Mouse (Mus musculus) limb, embryonic 14.5 days (tissue): Measurements from ENCODE around the gene Psat1. TPM values are rescaled to one million over a fixed set of nuclear protein-coding genes. Genes with fewer than 3 reads are reported as not detected.

Experiments
- ATAC-seq: fragments of 200-750 bp; cut with Nextera tagmentation; 2 replicates; pipeline ENCODE4 v1.8.0; 2017; ENCODE audit warnings: low read depth, moderate number of reproducible peaks, moderate TSS enrichment; ENCODE audit not compliant: low FRiP score
- DNase-seq: peaks from one replicate; pipeline ENCODE4 v3.0.0-alpha.2; 2015; ENCODE audit warnings: low spot score
- H3K27ac ChIP-seq: fragments of 300-500 bp; sonication (generic); replicated peaks from 2 replicates; pipeline ENCODE4 v1.5.1; 2014; ENCODE audit warnings: low read depth, mild to moderate bottlenecking, low read length, moderate library complexity, mixed read lengths
- H3K27me3 ChIP-seq: fragments of 300-500 bp; sonication (generic); 2 replicates; pipeline ENCODE4 v1.6.1; 2014; ENCODE audit warnings: low read length, mixed read lengths; ENCODE audit not compliant: control insufficient read depth, insufficient read depth
- H3K36me3 ChIP-seq: fragments of 300-500 bp; sonication (generic); 2 replicates; pipeline ENCODE4 v1.6.1; 2014; ENCODE audit warnings: mild to moderate bottlenecking, low read length, moderate library complexity, mixed read lengths; ENCODE audit not compliant: control insufficient read depth, insufficient read depth
- H3K4me1 ChIP-seq: fragments of 300-500 bp; sonication (generic); 2 replicates; pipeline ENCODE4 v1.6.1; 2014; ENCODE audit warnings: antibody characterized with exemption, low read length, mixed read lengths; ENCODE audit not compliant: control insufficient read depth, insufficient read depth
- H3K4me2 ChIP-seq: fragments of 300-500 bp; sonication (generic); replicated peaks from 2 replicates; pipeline ENCODE4 v1.6.1; 2014; ENCODE audit warnings: low read depth, mild to moderate bottlenecking, low read length, moderate library complexity; ENCODE audit not compliant: severe bottlenecking
- H3K4me3 ChIP-seq: fragments of 300-500 bp; sonication (generic); replicated peaks from 2 replicates; pipeline ENCODE4 v1.5.1; 2014; ENCODE audit warnings: low read length
- H3K9ac ChIP-seq: fragments of 300-500 bp; sonication (generic); 2 replicates; pipeline ENCODE4 v1.6.1; 2014; ENCODE audit warnings: mild to moderate bottlenecking, low read depth, low read length, moderate library complexity; ENCODE audit not compliant: severe bottlenecking
- H3K9me3 ChIP-seq: fragments of 300-500 bp; sonication (generic); 2 replicates; pipeline ENCODE4 v1.6.1; 2016; ENCODE audit warnings: low read length; ENCODE audit not compliant: control insufficient read depth
- POLR2A ChIP-seq: fragments of 200-500 bp; IDR thresholded peaks from 2 replicates; pipeline ENCODE4 v1.8.0; 2012; ENCODE audit warnings: inconsistent platforms, mild to moderate bottlenecking, moderate library complexity, borderline replicate concordance; ENCODE audit not compliant: insufficient read depth, insufficient read length; ENCODE audit errors: extremely low read depth
- WGBS: fragments of 180-500 bp; shearing (Covaris S2); extraction: QIAGEN DNeasy Blood & Tissue Kit; methylation state at CpG from one replicate; pipeline ENCODE4 v1.1.7; 2014; 5-methylcytosine and 5-hydroxymethylcytosine counted together
- polyA plus RNA-seq, 2 experiments: library from polyadenylated mRNA; depleted of rRNA in 1 of 2; stranded (reverse) in 1 of 2; unstranded in 1 of 2; fragments of >200 nt; fragmentation: Nextera tagmentation in 1 of 2; extraction: Ambion mirVana in 1 of 2; gene quantifications; 2 replicates each; pipeline versions ENCODE4 v1.2.1 to v1.2.3; 2012 to 2014

The Psat1 gene
- polyA plus RNA-seq, 2 experiments = 71.5 to 119 TPM

DNA sequence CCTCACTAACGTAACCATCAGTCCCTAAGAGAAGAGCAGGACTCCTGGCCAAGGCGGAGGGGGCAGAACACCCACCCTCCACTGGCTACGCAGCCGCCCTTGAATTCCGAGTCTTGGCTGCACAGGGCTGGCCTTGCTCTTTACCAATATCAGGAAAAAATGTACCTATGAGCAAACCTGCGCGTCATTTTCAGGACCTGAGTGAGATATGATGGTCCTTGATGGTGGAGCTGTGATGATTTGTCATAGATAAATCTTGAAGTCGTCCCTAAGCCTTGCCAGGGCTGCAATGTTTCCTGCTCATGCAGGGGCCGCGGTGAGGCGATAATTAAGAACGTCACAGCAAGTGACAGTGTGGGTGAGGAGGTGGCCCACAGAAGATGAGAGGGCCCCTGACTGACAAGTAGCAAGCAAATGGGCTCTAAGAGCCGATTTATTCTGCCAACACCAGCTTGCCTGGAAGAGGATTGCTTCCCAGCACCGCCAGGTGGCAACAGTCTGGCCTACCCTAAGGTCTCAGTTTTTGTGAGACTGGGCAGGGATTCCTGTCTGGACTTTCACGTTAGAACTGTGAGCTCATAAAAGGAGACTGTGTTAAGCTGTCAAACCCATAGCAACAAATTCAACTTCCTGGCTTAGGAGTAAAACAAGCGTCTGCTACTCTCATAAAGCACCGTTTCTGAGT, 16.0 kb upstream of the Psat1 start:
- Histone ChIP-seq H3K27ac (no peak overlapping the region), H3K36me3 (peaks cover 53% of the 10 kb centered on the region), H3K4me2 (no peak overlapping the region), H3K27me3 (no peaks in the 10 kb centered on the region), H3K9me3 (no peaks in the 10 kb centered on the region), H3K4me3 (no peak overlapping the region), H3K4me1 (no peaks in the 10 kb centered on the region), H3K9ac (no peak overlapping the region)
- ATAC-seq = no peak
- DNase-seq = no peak
- 82% methylated on average over 17 of the region's 17 CpGs for WGBS
- TF ChIP-seq POLR2A = no peak

DNA sequence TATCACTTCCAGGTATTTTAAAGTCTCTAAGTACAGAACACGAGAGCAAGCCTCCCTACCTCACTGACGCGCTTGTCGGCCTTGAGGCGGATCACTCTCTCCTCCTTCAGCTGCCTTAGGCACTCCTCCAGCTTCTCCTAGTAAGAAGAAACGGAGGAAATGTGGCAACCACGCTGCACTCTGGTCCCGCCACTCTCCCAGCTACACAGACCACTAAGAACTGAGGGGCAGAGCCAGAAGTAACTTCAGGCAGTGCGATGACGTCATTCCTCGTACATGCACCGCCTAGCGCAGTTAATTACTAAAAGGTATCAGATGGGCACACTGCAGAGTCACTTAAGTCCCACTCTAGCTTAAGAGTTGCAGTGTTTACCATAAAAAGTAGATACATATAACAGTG, 15.2 kb upstream of the Psat1 start:
- H3K4me2 ChIP-seq = no peak overlapping the region
- DNase-seq (no peak), ATAC-seq (no peak)
- no peak overlapping the region for H3K4me3 ChIP-seq
- H3K9ac ChIP-seq = no peak overlapping the region
- 70% methylated on average over 13 of the region's 13 CpGs for WGBS
- H3K36me3 ChIP-seq = peaks cover 53% of the 10 kb centered on the region
- TF ChIP-seq POLR2A = no peak
- no peaks in the 10 kb centered on the region for H3K9me3 ChIP-seq
- no peak overlapping the region for H3K27ac ChIP-seq
- H3K4me1 ChIP-seq = no peaks in the 10 kb centered on the region
- H3K27me3 ChIP-seq = no peaks in the 10 kb centered on the region

DNA sequence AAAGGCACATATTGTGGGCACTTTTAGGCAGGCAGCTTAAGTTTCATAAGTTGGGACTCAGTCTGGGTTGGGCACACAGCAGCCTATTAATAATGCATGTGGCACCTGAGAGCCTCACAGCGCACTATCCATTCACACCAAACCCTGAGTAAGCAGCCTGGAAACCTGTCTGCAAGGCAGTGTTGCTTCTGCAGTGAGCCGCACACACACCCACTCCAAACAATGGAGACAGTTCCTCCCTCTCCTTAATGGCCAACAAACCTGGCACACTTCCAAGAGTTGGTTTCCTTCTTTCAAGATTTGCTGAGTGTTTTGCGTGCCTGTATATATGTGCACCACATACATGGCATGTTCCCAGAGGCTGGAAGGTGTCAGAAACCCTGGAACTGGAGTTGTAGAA, 3.1 kb upstream of the Psat1 start:
- ATAC-seq (no peak), DNase-seq (no peak)
- Histone ChIP-seq H3K36me3 (peaks cover 6% of the 10 kb centered on the region), H3K27me3 (no peaks in the 10 kb centered on the region), H3K9me3 (no peaks in the 10 kb centered on the region), H3K4me2 (no peak overlapping the region), H3K27ac (no peak overlapping the region), H3K4me1 (no peaks in the 10 kb centered on the region), H3K9ac (no peak overlapping the region), H3K4me3 (no peak overlapping the region)
- WGBS = 82% methylated on average over 3 of the region's 3 CpGs
- no peak for TF ChIP-seq POLR2A

DNA sequence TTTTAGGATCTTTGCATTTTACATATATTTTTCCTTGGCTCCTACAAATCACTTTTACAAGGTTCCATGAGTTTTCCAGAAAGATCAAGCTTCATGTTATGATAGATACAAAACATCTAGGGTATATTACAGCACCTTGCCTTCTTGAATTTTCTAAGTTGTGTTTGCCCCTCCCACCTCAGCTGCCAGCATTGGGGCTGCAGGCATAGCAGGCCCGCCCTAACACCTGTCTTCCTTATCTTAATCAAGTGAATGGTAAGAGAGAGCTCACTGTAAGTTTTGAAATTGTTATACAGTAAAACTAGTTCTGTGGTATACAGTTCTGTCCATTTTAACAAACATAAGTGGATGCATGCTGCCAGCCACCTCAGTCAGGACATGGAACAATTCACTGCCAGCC, 1.7 kb upstream of the Psat1 start:
- H3K36me3 ChIP-seq = no peaks in the 10 kb centered on the region
- H3K4me3 ChIP-seq = no peak overlapping the region
- H3K27ac ChIP-seq = no peak overlapping the region
- ATAC-seq (no peak), DNase-seq (no peak)
- H3K4me1 ChIP-seq = no peaks in the 10 kb centered on the region
- WGBS = 75% methylated on average over 1 of the region's 1 CpGs
- no peak overlapping the region for H3K4me2 ChIP-seq
- TF ChIP-seq POLR2A = no peak
- no peak overlapping the region for H3K9ac ChIP-seq
- H3K9me3 ChIP-seq = no peaks in the 10 kb centered on the region
- no peaks in the 10 kb centered on the region for H3K27me3 ChIP-seq

DNA sequence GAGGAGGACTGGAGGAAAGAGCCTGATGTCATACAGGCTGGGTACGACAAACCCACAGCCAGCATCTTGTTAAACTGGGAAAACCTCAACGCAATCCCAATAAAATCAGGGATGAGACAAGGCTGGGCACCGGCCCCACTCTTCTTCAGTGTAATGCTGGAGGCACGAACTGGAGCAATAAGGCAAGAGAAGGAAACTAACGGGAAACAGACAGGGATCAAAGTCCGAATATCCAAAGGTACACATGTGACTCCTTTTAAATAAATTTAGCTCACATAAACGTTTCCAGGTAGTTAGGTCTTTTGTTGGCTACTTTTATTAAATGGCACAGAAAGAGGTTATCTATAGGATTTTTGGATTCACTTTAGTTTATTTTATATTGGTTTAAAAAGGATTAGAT, 1.3 kb upstream of the Psat1 start:
- no peaks in the 10 kb centered on the region for H3K36me3 ChIP-seq
- WGBS = 42% methylated on average over 7 of the region's 7 CpGs
- no peaks in the 10 kb centered on the region for H3K9me3 ChIP-seq
- DNase-seq = no peak
- H3K4me3 ChIP-seq = no peak overlapping the region
- no peak overlapping the region for H3K27ac ChIP-seq
- no peak for ATAC-seq
- no peak for TF ChIP-seq POLR2A
- H3K9ac ChIP-seq = no peak overlapping the region
- H3K4me1 ChIP-seq = no peaks in the 10 kb centered on the region
- no peak overlapping the region for H3K4me2 ChIP-seq
- H3K27me3 ChIP-seq = no peaks in the 10 kb centered on the region
